Mouse (Mus musculus) midbrain, postnatal 0 days (tissue): ENCODE results near the gene Colgalt1. TPM values are rescaled to one million over a fixed set of nuclear protein-coding genes. Genes with fewer than 3 reads are reported as not detected.
A peak's percentile ranks its signal among the peaks of the same experiment; 100 is the strongest.

ENCODE experiments used
- ATAC-seq: fragments of 200-750 bp; cut with Nextera tagmentation; 2 replicates; pipeline ENCODE4 v1.8.0; 2017; ENCODE audit warnings: moderate number of reproducible peaks, mild to moderate bottlenecking, moderate TSS enrichment, moderate library complexity; ENCODE audit not compliant: low FRiP score
- DNase-seq: peaks from one replicate; pipeline ENCODE4 v3.0.0-alpha.2; 2015; ENCODE audit warnings: low spot score
- H3K27ac ChIP-seq: fragments of 300-500 bp; sonication (generic); 2 replicates; pipeline ENCODE4 v1.5.1; 2014; ENCODE audit warnings: low read depth, mild to moderate bottlenecking, low read length, mixed read lengths
- H3K27me3 ChIP-seq: fragments of 300-500 bp; sonication (generic); 2 replicates; pipeline ENCODE4 v1.6.1; 2014; ENCODE audit warnings: low read length, control low read depth, mixed read lengths; ENCODE audit not compliant: insufficient read depth
- H3K36me3 ChIP-seq: fragments of 300-500 bp; sonication (generic); 2 replicates; pipeline ENCODE4 v1.6.1; 2014; ENCODE audit warnings: low read length, control low read depth, mixed read lengths; ENCODE audit not compliant: insufficient read depth
- H3K4me1 ChIP-seq: fragments of 300-500 bp; sonication (generic); 2 replicates; pipeline ENCODE4 v1.6.1; 2014; ENCODE audit warnings: mild to moderate bottlenecking, control low read depth, antibody characterized with exemption, low read length, mixed read lengths; ENCODE audit not compliant: insufficient read depth
- H3K4me2 ChIP-seq: fragments of 300-500 bp; sonication (generic); 2 replicates; pipeline ENCODE4 v1.6.1; 2014; ENCODE audit warnings: low read depth, mild to moderate bottlenecking, low read length, mixed read lengths; ENCODE audit not compliant: poor library complexity, severe bottlenecking
- H3K4me3 ChIP-seq: fragments of 300-500 bp; sonication (generic); 2 replicates; pipeline ENCODE4 v1.5.1; 2014; ENCODE audit warnings: low read depth, mild to moderate bottlenecking, low read length, moderate library complexity
- H3K9ac ChIP-seq: fragments of 300-500 bp; sonication (generic); replicated peaks from 2 replicates; pipeline ENCODE4 v1.6.1; 2014; ENCODE audit warnings: mild to moderate bottlenecking, low read length, moderate library complexity, mixed read lengths; ENCODE audit not compliant: poor library complexity, severe bottlenecking
- H3K9me3 ChIP-seq: fragments of 300-500 bp; sonication (generic); 2 replicates; pipeline ENCODE4 v1.6.1; 2016; ENCODE audit warnings: low read length, control low read depth
- CTCF ChIP-seq: IDR thresholded peaks from 2 replicates; pipeline ENCODE4 v1.5.1; 2016; ENCODE audit warnings: antibody characterized with exemption, mild to moderate bottlenecking
- WGBS: fragments of 180-500 bp; shearing (Covaris S2); extraction: QIAGEN DNeasy Blood & Tissue Kit; methylation state at CpG from one replicate; pipeline ENCODE4 v1.1.7; 2014; 5-methylcytosine and 5-hydroxymethylcytosine counted together
- polyA plus RNA-seq: library from polyadenylated mRNA; unstranded; fragments of >200 nt; fragmentation: Nextera tagmentation; extraction: Ambion mirVana; gene quantifications from 2 replicates; pipeline ENCODE4 v1.2.1, GENCODE M21; 2015
- total RNA-seq: library from RNA; depleted of rRNA; stranded (reverse); fragments of >200 nt; gene quantifications from 2 replicates; pipeline ENCODE4 v1.2.3, GENCODE M21; 2014

Gene Colgalt1
- total and polyA plus RNA-seq, 2 experiments from 2014 or later, result 62.8 to 106 TPM

- Histone ChIP-seq H3K4me1 (0 out of 2 replicates have a peak, but pooled peaks cover 9% of the 10 kb centered on the region), H3K9ac (no peak overlapping the region), H3K27me3 (no peaks in the 10 kb centered on the region), H3K4me3 (no peak overlapping the region), H3K27ac (no peak overlapping the region), H3K36me3 (peaks cover 20% of the 10 kb centered on the region), H3K4me2 (no peak overlapping the region), H3K9me3 (no peaks in the 10 kb centered on the region)
- no peak for ATAC-seq
- 45% methylated on average over 2 of the region's 2 CpGs for WGBS
- TF ChIP-seq CTCF, result no peak
- DNase-seq, result no peak
Measured at GRCm38 (mm10) chr8:71631897-71632296, 21.1 kb downstream of the Colgalt1 start.

DNA sequence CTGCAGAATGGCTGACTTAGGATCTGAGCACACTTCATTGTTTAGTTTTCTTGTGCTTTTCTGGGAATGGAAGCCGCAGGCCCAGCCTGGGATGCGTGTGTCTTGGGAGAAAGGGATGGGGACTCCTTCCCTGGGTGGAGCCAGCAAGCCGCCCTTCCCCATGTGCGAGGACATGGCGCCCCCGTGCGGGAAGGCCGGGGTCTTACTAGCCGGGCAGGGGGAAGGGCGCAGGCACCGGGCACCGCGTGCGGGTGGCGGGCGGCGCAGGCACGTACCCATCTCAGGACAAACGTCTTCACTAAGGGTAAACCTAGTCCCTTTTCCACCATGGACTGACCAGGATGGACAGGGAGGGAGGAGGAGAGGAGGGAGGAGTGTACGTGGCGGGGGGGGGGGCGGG is 22.4 kb downstream of the Colgalt1 start:
- Histone ChIP-seq H3K4me1 (0 out of 2 replicates have a peak, but pooled peaks cover 9% of the 10 kb centered on the region), H3K9ac (no peak overlapping the region), H3K36me3 (peaks cover 23% of the 10 kb centered on the region), H3K9me3 (no peaks in the 10 kb centered on the region), H3K4me3 (no peak overlapping the region), H3K27ac (no peak overlapping the region), H3K4me2 (no peak overlapping the region), H3K27me3 (no peaks in the 10 kb centered on the region)
- no peak for DNase-seq
- ATAC-seq, result no peak
- 17% methylated on average over 17 of the region's 22 CpGs for WGBS
- peak; percentile 51; the same call in 1 of the 2 replicates for TF ChIP-seq CTCF

- Histone ChIP-seq H3K36me3 (peaks cover 32% of the 10 kb centered on the region), H3K27ac (0 out of 2 replicates have a peak overlapping the region, but pooled peaks have one; percentile 12), H3K9me3 (no peaks in the 10 kb centered on the region), H3K27me3 (no peaks in the 10 kb centered on the region), H3K4me1 (0 out of 2 replicates have a peak, but pooled peaks cover 4% of the 10 kb centered on the region), H3K4me3 (no peak overlapping the region), H3K9ac (no peak overlapping the region), H3K4me2 (0 out of 2 replicates have a peak overlapping the region, but pooled peaks have one; percentile 3)
- peak; percentile 33; the same call in 1 of the 2 replicates for ATAC-seq
- no peak for TF ChIP-seq CTCF
- DNase-seq, result peak; percentile 50
- 9% methylated on average over 26 of the region's 26 CpGs for WGBS
Measured at GRCm38 (mm10) chr8:71633981-71634667, 23.3 kb downstream of the Colgalt1 start.

DNA sequence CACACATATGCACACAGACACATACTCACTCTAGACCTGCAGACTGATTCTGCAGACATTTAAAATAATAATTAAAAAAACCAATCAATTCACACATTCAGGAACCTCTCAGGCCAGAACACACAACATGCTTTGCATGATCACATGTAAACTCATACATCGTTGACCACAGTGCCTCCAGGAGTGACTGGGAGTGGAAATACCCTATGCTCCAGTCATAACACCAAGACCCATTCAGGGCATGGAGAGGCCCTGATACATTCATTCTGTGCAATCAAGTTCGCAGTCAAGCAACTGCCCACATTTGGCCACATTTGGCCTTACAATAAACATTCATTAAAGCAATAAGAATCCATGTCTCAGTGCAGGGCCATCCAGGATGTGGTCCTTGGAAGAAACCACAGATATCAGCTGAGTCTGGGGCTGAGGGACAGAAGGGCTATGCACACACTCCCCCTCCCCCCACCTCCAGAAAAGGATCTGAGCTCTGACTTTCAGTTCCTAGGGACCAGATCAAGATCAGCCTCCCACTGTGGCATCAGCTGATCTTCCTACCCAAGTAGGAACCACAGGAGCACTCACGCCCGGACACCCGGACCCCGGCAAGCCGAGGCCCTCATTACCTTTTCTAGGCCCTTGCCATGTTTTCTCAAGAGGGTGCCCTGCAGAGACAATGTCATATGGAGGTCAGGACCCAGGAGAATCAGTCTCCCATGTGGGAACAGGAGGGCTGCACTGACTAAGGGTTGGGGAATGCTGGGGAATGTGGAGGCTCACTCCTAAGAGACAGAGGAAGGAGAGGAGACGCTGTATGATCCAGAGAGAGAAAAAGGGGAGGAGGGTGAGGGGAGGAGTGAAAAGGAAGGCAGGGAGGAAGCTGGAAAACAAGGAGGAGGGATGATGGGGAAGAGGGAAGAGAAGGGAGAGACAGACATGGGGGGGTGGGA is 26.6 kb downstream of the Colgalt1 start:
- Histone ChIP-seq H3K27ac (no peak overlapping the region), H3K9me3 (no peaks in the 10 kb centered on the region), H3K4me2 (no peak overlapping the region), H3K4me3 (no peak overlapping the region), H3K36me3 (peaks cover 50% of the 10 kb centered on the region), H3K27me3 (no peaks in the 10 kb centered on the region), H3K9ac (no peak overlapping the region), H3K4me1 (no peaks in the 10 kb centered on the region)
- no peak for DNase-seq
- WGBS, result 72% methylated on average over 8 of the region's 8 CpGs
- ATAC-seq, result no peak
- TF ChIP-seq CTCF, result no peak

- Histone ChIP-seq H3K9ac (no peak overlapping the region), H3K4me3 (no peak overlapping the region), H3K27ac (no peak overlapping the region), H3K27me3 (no peaks in the 10 kb centered on the region), H3K9me3 (no peaks in the 10 kb centered on the region), H3K4me1 (no peaks in the 10 kb centered on the region), H3K4me2 (no peak overlapping the region), H3K36me3 (peaks cover 56% of the 10 kb centered on the region)
- TF ChIP-seq CTCF, result no peak
- ATAC-seq (no peak), DNase-seq (no peak)
- WGBS, result 73% methylated on average over 6 of the region's 6 CpGs
Measured at GRCm38 (mm10) chr8:71638321-71638720, 27.5 kb downstream of the Colgalt1 start.
